ENCODE assay signal across 21 mouse cellular contexts in genomic region chr10:105199515-105199914, GRCm38 (mm10).
DNase-seq lines count a peak whose midpoint lies in the region; ATAC-seq and TF ChIP-seq lines count a peak whose summit lies in the region.
"Had no signal": no experiment of that assay in that cellular context is flagged by ENCODE, and none has a peak within 500 bp of the region (broad histone marks: within the 10 kb centered on the region; RNA-seq: fewer than 3 reads in every experiment).

No protein-coding gene starts in this region.

- WGBS in forebrain, embryonic 13.5 days, result 54% methylated on average over 5 of the region's 5 CpGs
- 56% methylated on average over 5 of the region's 5 CpGs for WGBS in forebrain, embryonic 16.5 days
- WGBS in midbrain, embryonic 11.5 days, result 51% methylated on average over 5 of the region's 5 CpGs
- WGBS in midbrain, postnatal 0 days, result 58% methylated on average over 5 of the region's 5 CpGs
- WGBS in hindbrain, embryonic 13.5 days, result 43% methylated on average over 5 of the region's 5 CpGs
- WGBS in midbrain, embryonic 13.5 days, result 30% methylated on average over 5 of the region's 5 CpGs

- no peak for TF ChIP-seq CTCF in midbrain, postnatal 0 days (IDR thresholded peaks at IDR 0.05)

- H3K4me1 ChIP-seq in forebrain, embryonic 13.5 days, result peaks cover 9% of the 10 kb centered on the region
- peaks cover 4% of the 10 kb centered on the region for H3K4me1 ChIP-seq in forebrain, embryonic 16.5 days (replicated peaks; ENCODE audit: control insufficient read depth, insufficient read depth, low read length)
- H3K4me1 ChIP-seq in midbrain, embryonic 11.5 days (ENCODE audit: control insufficient read depth, insufficient read depth, low read length), result peaks cover 14% of the 10 kb centered on the region
- H3K4me1 ChIP-seq in midbrain, postnatal 0 days (ENCODE audit: insufficient read depth, low read length), result no peaks in the 10 kb centered on the region
- H3K4me1 ChIP-seq in hindbrain, embryonic 13.5 days (replicated peaks), result peaks cover 19% of the 10 kb centered on the region
- H3K4me1 ChIP-seq in midbrain, embryonic 13.5 days (replicated peaks), result peaks cover 10% of the 10 kb centered on the region
- H3K4me1 ChIP-seq: embryonic facial prominence, embryonic 13.5 days; heart, embryonic 13.5 days; intestine, embryonic 15.5 days had no signal

- no peak overlapping the region for H3K4me2 ChIP-seq in forebrain, embryonic 13.5 days
- no peak overlapping the region for H3K4me2 ChIP-seq in forebrain, embryonic 16.5 days (ENCODE audit: low read length)
- no peak overlapping the region for H3K4me2 ChIP-seq in midbrain, embryonic 11.5 days
- H3K4me2 ChIP-seq in midbrain, postnatal 0 days (ENCODE audit: low read depth, low read length, poor library complexity, severe bottlenecking), result no peak overlapping the region
- H3K4me2 ChIP-seq in hindbrain, embryonic 13.5 days, result no peak overlapping the region
- no peak overlapping the region for H3K4me2 ChIP-seq in midbrain, embryonic 13.5 days (replicated peaks)
- H3K4me2 ChIP-seq: embryonic facial prominence, embryonic 13.5 days; heart, embryonic 13.5 days; intestine, embryonic 15.5 days had no signal

- no peaks in the 10 kb centered on the region for H3K27me3 ChIP-seq in forebrain, embryonic 13.5 days
- no peaks in the 10 kb centered on the region for H3K27me3 ChIP-seq in forebrain, embryonic 16.5 days (replicated peaks; ENCODE audit: control insufficient read depth, insufficient read depth, low read length)
- H3K27me3 ChIP-seq in midbrain, embryonic 11.5 days (ENCODE audit: control insufficient read depth, insufficient read depth, low read length), result no peaks in the 10 kb centered on the region
- no peaks in the 10 kb centered on the region for H3K27me3 ChIP-seq in midbrain, postnatal 0 days (ENCODE audit: insufficient read depth, low read length)
- H3K27me3 ChIP-seq in hindbrain, embryonic 13.5 days, result no peaks in the 10 kb centered on the region
- H3K27me3 ChIP-seq in midbrain, embryonic 13.5 days, result no peaks in the 10 kb centered on the region
- H3K27me3 ChIP-seq: CH12.LX; embryonic facial prominence, embryonic 13.5 days; heart, embryonic 13.5 days; intestine, embryonic 15.5 days; Patski had no signal

- H3K9me3 ChIP-seq in forebrain, embryonic 13.5 days (replicated peaks), result no peaks in the 10 kb centered on the region
- H3K9me3 ChIP-seq in forebrain, embryonic 16.5 days (ENCODE audit: control insufficient read depth, low read length), result no peaks in the 10 kb centered on the region
- no peaks in the 10 kb centered on the region for H3K9me3 ChIP-seq in midbrain, embryonic 11.5 days (ENCODE audit: control insufficient read depth, low read length)
- no peaks in the 10 kb centered on the region for H3K9me3 ChIP-seq in midbrain, postnatal 0 days (ENCODE audit: low read length)
- no peaks in the 10 kb centered on the region for H3K9me3 ChIP-seq in hindbrain, embryonic 13.5 days
- no peaks in the 10 kb centered on the region for H3K9me3 ChIP-seq in midbrain, embryonic 13.5 days
- H3K9me3 ChIP-seq: embryonic facial prominence, embryonic 13.5 days; heart, embryonic 13.5 days; intestine, embryonic 15.5 days had no signal

- 0 out of 2 replicates have a peak, but pooled peaks have one; percentile 25 for ATAC-seq in forebrain, embryonic 13.5 days
- ATAC-seq in forebrain, embryonic 16.5 days, result no peak
- ATAC-seq in midbrain, embryonic 11.5 days (ENCODE audit: low FRiP score), result peak; percentile 8; the same call in 1 of the 2 replicates
- ATAC-seq in midbrain, postnatal 0 days (ENCODE audit: low FRiP score), result no peak
- ATAC-seq in hindbrain, embryonic 13.5 days (ENCODE audit: low FRiP score), result no peak
- no peak for ATAC-seq in midbrain, embryonic 13.5 days
- ATAC-seq: activated CD4-positive, CD25-positive, alpha-beta regulatory T cell, adult 4 months; intestine, embryonic 15.5 days; Patski had no signal

- H3K4me3 ChIP-seq in forebrain, embryonic 13.5 days, result no peak overlapping the region
- H3K4me3 ChIP-seq in forebrain, embryonic 16.5 days (replicated peaks; ENCODE audit: low read length), result no peak overlapping the region
- H3K4me3 ChIP-seq in midbrain, embryonic 11.5 days (ENCODE audit: low read depth, low read length), result no peak overlapping the region
- H3K4me3 ChIP-seq in midbrain, postnatal 0 days (ENCODE audit: low read depth, low read length), result no peak overlapping the region
- no peak overlapping the region for H3K4me3 ChIP-seq in hindbrain, embryonic 13.5 days
- H3K4me3 ChIP-seq in midbrain, embryonic 13.5 days (replicated peaks), result no peak overlapping the region
- H3K4me3 ChIP-seq: embryonic facial prominence, embryonic 13.5 days; heart, embryonic 13.5 days; intestine, embryonic 15.5 days had no signal

- DNase-seq in midbrain, embryonic 11.5 days (ENCODE audit: low spot score, missing footprints), result peak; percentile 83
- DNase-seq in midbrain, postnatal 0 days (ENCODE audit: low spot score), result no peak
- DNase-seq in frontal cortex, postnatal 10 days (ENCODE audit: low spot score in 2 of 2), result no peak
- no peak for DNase-seq in adrenal gland, postnatal 4 days (ENCODE audit: low spot score in 2 of 2)
- DNase-seq: adrenal gland, postnatal 14 days; cerebellum, adult 18-20 months; cerebellum, adult 9-11 months; cerebellum, postnatal 36 days; gastrocnemius, postnatal 36 days; heart, adult 11 months; heart, postnatal 36 days had no signal

- no peaks in the 10 kb centered on the region for H3K36me3 ChIP-seq in forebrain, embryonic 13.5 days (ENCODE audit: poor library complexity, severe bottlenecking)
- no peaks in the 10 kb centered on the region for H3K36me3 ChIP-seq in forebrain, embryonic 16.5 days (ENCODE audit: control insufficient read depth, insufficient read depth)
- no peaks in the 10 kb centered on the region for H3K36me3 ChIP-seq in midbrain, embryonic 11.5 days (ENCODE audit: control insufficient read depth, insufficient read depth, low read length)
- H3K36me3 ChIP-seq in midbrain, postnatal 0 days (ENCODE audit: insufficient read depth, low read length), result no peaks in the 10 kb centered on the region
- no peaks in the 10 kb centered on the region for H3K36me3 ChIP-seq in hindbrain, embryonic 13.5 days
- H3K36me3 ChIP-seq in midbrain, embryonic 13.5 days, result no peaks in the 10 kb centered on the region
- H3K36me3 ChIP-seq: embryonic facial prominence, embryonic 13.5 days; heart, embryonic 13.5 days; intestine, embryonic 15.5 days had no signal

- 0 out of 2 replicates have a peak overlapping the region, but pooled peaks have one; percentile 10 for H3K27ac ChIP-seq in forebrain, embryonic 13.5 days
- no peak overlapping the region for H3K27ac ChIP-seq in forebrain, embryonic 16.5 days (ENCODE audit: low read length)
- H3K27ac ChIP-seq in midbrain, embryonic 11.5 days (ENCODE audit: low read depth, low read length), result peak overlapping the region; percentile 60
- H3K27ac ChIP-seq in midbrain, postnatal 0 days (ENCODE audit: low read depth, low read length), result no peak overlapping the region
- peak overlapping the region; percentile 58 for H3K27ac ChIP-seq in hindbrain, embryonic 13.5 days
- H3K27ac ChIP-seq in midbrain, embryonic 13.5 days, result peak overlapping the region; percentile 32
- H3K27ac ChIP-seq: embryonic facial prominence, embryonic 13.5 days; heart, embryonic 13.5 days; intestine, embryonic 15.5 days had no signal

- no peak overlapping the region for H3K9ac ChIP-seq in forebrain, embryonic 13.5 days
- H3K9ac ChIP-seq in forebrain, embryonic 16.5 days (replicated peaks; ENCODE audit: low read depth, low read length), result no peak overlapping the region
- no peak overlapping the region for H3K9ac ChIP-seq in midbrain, embryonic 11.5 days (ENCODE audit: low read length)
- no peak overlapping the region for H3K9ac ChIP-seq in midbrain, postnatal 0 days (replicated peaks; ENCODE audit: low read length, poor library complexity, severe bottlenecking)
- H3K9ac ChIP-seq in hindbrain, embryonic 13.5 days, result no peak overlapping the region
- H3K9ac ChIP-seq in midbrain, embryonic 13.5 days (replicated peaks), result no peak overlapping the region
- H3K9ac ChIP-seq: embryonic facial prominence, embryonic 13.5 days; heart, embryonic 13.5 days; intestine, embryonic 15.5 days had no signal

Comparison
In these comparisons a context has a peak if more than half of its experiments do, and no peak if none do; other contexts are left out.
1. ATAC-seq: peak in forebrain, embryonic 13.5 days (single experiment) and midbrain, embryonic 11.5 days (single experiment); none in forebrain, embryonic 16.5 days (single experiment), midbrain, postnatal 0 days (single experiment), hindbrain, embryonic 13.5 days (single experiment) and midbrain, embryonic 13.5 days (single experiment).
2. H3K27ac ChIP-seq: peak in forebrain, embryonic 13.5 days (single experiment), midbrain, embryonic 11.5 days (single experiment), hindbrain, embryonic 13.5 days (single experiment) and midbrain, embryonic 13.5 days (single experiment); none in forebrain, embryonic 16.5 days (single experiment) and midbrain, postnatal 0 days (single experiment).